Mouse (Mus musculus): Measurements from ENCODE around the gene Adam23. TPM values are rescaled to one million over a fixed set of nuclear protein-coding genes. Genes with fewer than 3 reads are reported as not detected.

Adam23 gene
- polyA plus RNA-seq (2015; fragmentation: Illumina TruSeq; extraction: RNeasy Lipid Tissue Mini Kit (QIAGEN cat#74804); ENCODE audit: low read depth, low replicate concordance) = 79.0 TPM

DNA sequence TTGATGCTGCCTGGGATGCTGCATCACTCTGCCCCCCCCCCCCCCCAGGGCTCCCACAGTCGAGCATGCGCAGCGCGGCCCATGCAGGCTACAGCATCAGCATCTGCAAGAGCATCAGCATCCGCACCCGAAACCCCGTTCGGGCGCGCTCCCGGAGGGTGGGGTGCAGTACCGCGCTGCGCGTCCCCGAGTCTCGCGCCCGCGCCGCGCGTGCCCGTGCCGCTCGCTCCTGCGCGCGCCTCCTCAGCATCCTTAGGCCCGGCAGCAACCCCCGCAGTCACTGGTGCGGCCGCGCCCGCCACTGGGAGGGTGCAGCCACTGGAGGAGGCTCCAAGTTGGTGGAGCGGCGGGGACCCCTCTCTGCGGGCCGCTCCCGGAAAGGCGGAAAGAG lies at the start of gene Adam23:
Gene Adam23 (plus strand): TSS at position 236 of the 391 bp plus-strand sequence.

GRCm38 (mm10) chr1:63615668-63616067 lies 170.0 kb downstream of the Adam23 start, which contains the start of gene Gm39653:
TSS of gene Gm39653 (plus strand) at chr1:63615968.

Other genes starting within 250 kb of the Adam23 start
- gene Gpr1, start 231.3 kb upstream of the Adam23 start, polyA plus RNA-seq (2015; fragmentation: Illumina TruSeq; extraction: RNeasy Lipid Tissue Mini Kit (QIAGEN cat#74804); ENCODE audit: low read depth, low replicate concordance) = 1.5 TPM
- gene Zdbf2, start 172.6 kb upstream of the Adam23 start, polyA plus RNA-seq (2015; fragmentation: Illumina TruSeq; extraction: RNeasy Lipid Tissue Mini Kit (QIAGEN cat#74804); ENCODE audit: low read depth, low replicate concordance) = 9.5 TPM
- gene Gm39653, start 170.1 kb downstream of the Adam23 start, polyA plus RNA-seq (2015; fragmentation: Illumina TruSeq; extraction: RNeasy Lipid Tissue Mini Kit (QIAGEN cat#74804); ENCODE audit: low read depth, low replicate concordance) = 0.58 TPM
- not detected for gene Dytn, start 241.0 kb downstream of the Adam23 start, polyA plus RNA-seq (2015; fragmentation: Illumina TruSeq; extraction: RNeasy Lipid Tissue Mini Kit (QIAGEN cat#74804); ENCODE audit: low read depth, low replicate concordance)

Data from brain, adult 10 weeks (tissue).